Mouse (Mus musculus) thymus, adult 2 months (tissue): ENCODE results near the gene Cdipt. TPM values are rescaled to one million over a fixed set of nuclear protein-coding genes. Genes with fewer than 3 reads are reported as not detected.
A peak's percentile ranks its signal among the peaks of the same experiment; 100 is the strongest.

ENCODE experiments used
- DNase-seq: peaks from one replicate; pipeline ENCODE4 v3.0.0; 2021
- H3K27ac ChIP-seq: fragments of 200-500 bp; 2 replicates; pipeline ENCODE4 v1.5.1; 2012; ENCODE audit warnings: low read length, control low read depth; ENCODE audit not compliant: control insufficient read depth, insufficient read depth
- H3K27me3 ChIP-seq: fragments of 200-500 bp; 2 replicates; pipeline ENCODE4 v1.6.1; 2012; ENCODE audit warnings: mild to moderate bottlenecking, low read length, moderate library complexity, mixed read lengths; ENCODE audit not compliant: control insufficient read depth, insufficient read depth
- H3K36me3 ChIP-seq: fragments of 200-500 bp; 2 replicates; pipeline ENCODE4 v1.6.1; 2012; ENCODE audit warnings: mild to moderate bottlenecking, low read length, moderate library complexity; ENCODE audit not compliant: control insufficient read depth, insufficient read depth
- H3K4me1 ChIP-seq: fragments of 200-500 bp; replicated peaks from 2 replicates; pipeline ENCODE4 v1.6.1; 2012; ENCODE audit warnings: low read length; ENCODE audit not compliant: control insufficient read depth, insufficient read depth
- H3K4me3 ChIP-seq: fragments of 200-500 bp; 2 replicates; pipeline ENCODE4 v1.5.1; 2012; ENCODE audit warnings: mild to moderate bottlenecking, low read length, control low read depth, moderate library complexity; ENCODE audit not compliant: control insufficient read depth, insufficient read depth
- CTCF ChIP-seq: fragments of 200-500 bp; IDR thresholded peaks from 2 replicates; pipeline ENCODE4 v1.5.1; 2012; ENCODE audit warnings: mild to moderate bottlenecking, control low read depth, low read length, moderate library complexity, borderline replicate concordance; ENCODE audit not compliant: control insufficient read depth, poor library complexity, insufficient read depth; ENCODE audit errors: extremely low read depth
- POLR2A ChIP-seq: fragments of 200-500 bp; IDR thresholded peaks from 2 replicates; pipeline ENCODE4 v1.6.1; 2012; ENCODE audit warnings: mild to moderate bottlenecking, low read length, control low read depth, moderate library complexity; ENCODE audit not compliant: control insufficient read depth, poor library complexity, insufficient read depth; ENCODE audit errors: extremely low read depth
- WGBS: fragments of 180-500 bp; shearing (Covaris S2); methylation state at CpG from one replicate; pipeline ENCODE4 v1.1.7; 2018; 5-methylcytosine and 5-hydroxymethylcytosine counted together
- polyA plus RNA-seq: library from polyadenylated mRNA; depleted of rRNA; stranded (reverse); fragments of >200 nt; gene quantifications from 2 replicates; pipeline ENCODE4 v1.2.3, GENCODE M21; 2012

Cdipt gene
- polyA plus RNA-seq, 1 experiment = 294 TPM

DNA sequence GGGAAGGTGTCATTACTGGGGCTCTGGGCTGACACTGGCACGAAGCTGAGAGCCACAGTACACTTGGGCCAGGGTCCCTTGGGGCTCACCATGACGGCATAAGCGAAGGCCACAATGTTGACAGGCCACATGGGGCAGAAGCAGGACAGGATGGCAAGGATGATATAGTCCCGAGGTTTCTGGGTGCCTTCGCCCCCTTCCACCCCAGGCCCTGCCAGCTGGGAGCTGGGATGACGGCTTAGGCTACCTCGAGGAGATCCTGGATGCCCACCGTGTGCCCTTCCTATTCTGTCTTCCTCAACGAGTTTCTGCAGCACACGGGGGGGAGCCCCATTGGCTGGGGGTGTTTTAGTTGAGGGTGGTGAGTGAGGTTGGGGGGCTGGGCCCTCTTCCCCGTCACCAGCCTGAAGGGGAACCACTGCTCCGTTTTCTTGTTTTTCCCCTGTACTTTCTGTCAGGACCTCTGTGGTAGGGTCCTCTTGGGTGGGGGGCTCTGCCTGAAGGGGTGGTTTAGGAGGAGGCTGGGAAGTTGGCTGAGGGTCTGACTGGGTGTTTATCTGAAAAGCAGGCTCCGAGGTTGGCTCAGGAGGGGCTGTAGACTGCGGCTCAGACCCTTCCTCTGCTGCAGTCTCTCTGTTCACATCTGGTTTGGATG lies 43.7 kb downstream of the Cdipt start:
- peaks cover 7% of the 10 kb centered on the region; the same call in 1 of the 2 replicates for H3K36me3 ChIP-seq
- peaks cover 80% of the 10 kb centered on the region for H3K4me1 ChIP-seq
- no peak overlapping the region for H3K4me3 ChIP-seq
- H3K27me3 ChIP-seq = no peaks in the 10 kb centered on the region
- no peak for DNase-seq
- TF ChIP-seq POLR2A (no peak), CTCF (no peak)
- no peak overlapping the region for H3K27ac ChIP-seq
- 89% methylated on average over 14 of the region's 14 CpGs for WGBS

DNA sequence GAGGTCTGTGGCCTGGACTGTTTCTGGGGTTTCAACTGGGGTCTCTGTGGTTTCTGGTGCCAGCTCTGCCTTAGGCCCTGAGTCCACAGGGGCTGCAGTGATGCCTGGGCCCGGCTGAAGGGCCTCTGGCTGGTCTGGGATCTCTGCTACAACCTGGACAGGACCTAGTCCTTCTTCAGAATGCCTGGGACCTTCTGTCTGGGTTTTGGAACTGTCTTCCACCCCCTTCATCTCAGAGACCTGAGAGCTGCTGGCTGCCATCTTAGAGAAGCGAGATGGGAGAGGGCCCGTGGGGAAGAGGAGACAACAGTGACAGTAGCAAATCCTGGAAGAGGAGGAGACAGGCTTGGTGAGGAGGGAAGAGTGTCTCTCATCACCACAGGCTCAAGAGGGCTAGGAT lies 44.3 kb downstream of the Cdipt start:
- DNase-seq = no peak
- no peaks in the 10 kb centered on the region for H3K27me3 ChIP-seq
- TF ChIP-seq CTCF = no peak
- TF ChIP-seq POLR2A = no peak
- peaks cover 7% of the 10 kb centered on the region; the same call in 1 of the 2 replicates for H3K36me3 ChIP-seq
- H3K4me3 ChIP-seq = no peak overlapping the region
- 80% methylated on average over 3 of the region's 3 CpGs for WGBS
- no peak overlapping the region for H3K27ac ChIP-seq
- H3K4me1 ChIP-seq = peaks cover 78% of the 10 kb centered on the region

DNA sequence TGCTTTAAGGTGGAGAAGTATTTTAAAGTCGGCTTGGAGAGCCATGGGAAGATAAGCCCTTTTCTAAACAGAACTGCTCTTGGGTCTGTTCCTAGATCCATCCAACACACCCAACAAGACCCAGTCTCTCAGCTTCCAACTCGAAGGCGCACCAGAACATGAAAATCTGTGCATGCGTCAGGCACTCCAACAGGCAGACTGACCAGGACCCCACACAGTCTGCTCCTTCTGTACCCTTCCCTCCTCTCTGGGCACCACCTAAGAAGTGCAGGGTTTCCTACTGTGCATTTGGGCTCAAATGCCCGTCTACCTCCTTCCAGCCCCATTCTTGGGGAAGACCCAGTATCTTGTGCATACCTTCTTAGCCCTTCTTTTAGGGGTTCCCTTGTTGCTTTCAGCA lies 44.8 kb downstream of the Cdipt start:
- peak overlapping the region; percentile 31 for H3K4me3 ChIP-seq
- H3K4me1 ChIP-seq = peaks cover 74% of the 10 kb centered on the region
- TF ChIP-seq POLR2A = no peak
- no peak for TF ChIP-seq CTCF
- no peak for DNase-seq
- WGBS = 64% methylated on average over 5 of the region's 5 CpGs
- H3K27ac ChIP-seq = peak overlapping the region; percentile 51
- H3K27me3 ChIP-seq = no peaks in the 10 kb centered on the region
- peaks cover 7% of the 10 kb centered on the region; the same call in 1 of the 2 replicates for H3K36me3 ChIP-seq

DNA sequence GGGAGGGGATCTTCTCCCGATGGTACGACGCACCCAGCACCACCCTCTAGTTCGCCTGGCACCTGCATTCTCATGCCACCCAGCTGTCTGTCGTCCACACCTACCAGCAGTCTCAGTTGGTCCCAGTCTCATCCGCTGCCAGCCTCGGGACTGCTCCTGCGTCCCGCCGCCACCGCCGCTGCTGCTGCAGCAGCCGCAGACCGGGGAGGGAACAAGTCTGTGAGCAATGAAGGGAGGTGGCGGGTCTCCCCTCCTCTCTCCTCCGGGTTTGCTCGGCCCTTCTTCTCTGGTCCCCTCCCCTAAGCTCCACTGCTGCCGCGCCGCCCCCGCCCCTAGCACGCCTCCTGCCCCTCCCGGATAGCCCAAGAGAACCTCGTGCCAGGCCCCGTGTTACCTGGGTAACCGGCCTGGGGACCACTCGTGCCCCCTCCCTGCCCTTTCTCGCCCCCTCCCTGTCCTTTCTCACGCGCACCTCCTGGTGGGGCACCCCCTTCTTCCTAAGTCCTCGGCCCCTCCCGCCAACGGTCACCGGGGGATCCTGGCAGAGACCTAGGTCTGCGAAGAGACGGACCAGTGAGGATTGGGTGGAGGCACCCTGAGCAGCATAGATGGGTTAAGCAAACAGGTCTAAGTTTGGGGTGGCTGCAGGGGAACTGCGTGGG lies 45.3 kb downstream of the Cdipt start, which contains the start of the genes Gm42742 and Prrt2:
Gene Gm42742 (minus strand): TSS at position 197 of the 662 bp plus-strand sequence.
Gene Prrt2 (minus strand): TSS at position 311 of the 662 bp plus-strand sequence.
- Histone ChIP-seq H3K27ac (peak within 1 kb of the TSS; percentile 51), H3K4me1 (peaks cover 68% of the 10 kb centered on the region), H3K36me3 (peaks cover 7% of the 10 kb centered on the region; the same call in 1 of the 2 replicates), H3K4me3 (peak within 1 kb of the TSS; percentile 31), H3K27me3 (no peaks in the 10 kb centered on the region)
- DNase-seq = peak; percentile 67
- peak; percentile 48; the same call in 1 of the 2 replicates for TF ChIP-seq POLR2A
- no peak for TF ChIP-seq CTCF
- WGBS = under 1% methylated on average over 36 of the region's 37 CpGs

DNA sequence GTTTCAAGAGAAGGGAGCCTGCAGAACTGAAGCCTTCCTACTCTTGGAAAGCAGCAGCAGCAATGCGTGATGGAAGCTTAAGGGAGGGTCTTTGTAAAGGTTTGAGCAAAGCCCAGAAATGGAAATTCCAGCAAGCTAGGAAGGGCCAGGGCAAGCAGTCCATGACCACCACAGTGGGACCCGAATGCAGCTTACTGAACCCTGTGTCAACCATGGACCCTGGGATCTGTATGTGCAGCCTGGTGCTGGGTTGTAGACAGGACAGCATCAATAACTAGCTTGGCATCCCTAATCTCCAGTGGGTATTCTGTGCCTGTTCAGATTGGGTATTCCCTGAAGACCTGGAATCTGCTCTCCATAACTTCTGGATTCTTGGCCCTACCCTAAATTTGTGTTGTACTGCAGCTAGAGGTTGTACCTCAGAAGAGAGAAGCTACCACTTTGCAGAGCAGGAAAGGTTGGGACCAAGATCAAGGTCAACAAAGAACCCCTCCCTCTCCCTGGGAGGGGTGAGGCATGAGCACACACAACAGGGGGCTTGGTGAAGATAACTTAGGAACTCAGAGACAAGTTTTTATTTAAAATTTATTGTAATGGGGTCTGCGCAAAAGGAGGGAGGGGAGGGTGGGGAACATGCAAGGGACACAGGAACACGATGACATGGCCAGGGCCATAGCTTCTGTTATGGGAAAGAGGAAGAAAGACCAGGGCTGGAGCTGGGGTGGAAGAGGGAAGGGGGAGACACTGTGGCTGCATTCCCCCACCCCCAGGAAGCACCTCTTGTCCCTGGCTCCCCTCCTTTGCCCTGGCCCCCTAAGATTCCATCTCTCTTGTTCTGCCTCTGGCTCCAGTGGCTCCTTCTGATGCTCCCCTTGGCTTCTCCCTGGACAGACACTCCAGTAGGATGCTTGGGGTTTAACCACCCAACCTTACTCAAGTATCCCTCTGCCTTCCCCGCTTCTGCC lies 46.1 kb downstream of the Cdipt start:
- peaks cover 65% of the 10 kb centered on the region for H3K4me1 ChIP-seq
- WGBS = 53% methylated on average over 5 of the region's 5 CpGs
- peak overlapping the region; percentile 51 for H3K27ac ChIP-seq
- peak overlapping the region; percentile 31 for H3K4me3 ChIP-seq
- no peak for DNase-seq
- 0 out of 2 replicates have a peak, but pooled peaks have one; percentile 4 for TF ChIP-seq POLR2A
- TF ChIP-seq CTCF = no peak
- H3K27me3 ChIP-seq = no peaks in the 10 kb centered on the region
- peaks cover 7% of the 10 kb centered on the region; the same call in 1 of the 2 replicates for H3K36me3 ChIP-seq
